Mouse (Mus musculus) lung, postnatal 0 days (tissue): ENCODE results near the gene Mapk8ip3. TPM values are rescaled to one million over a fixed set of nuclear protein-coding genes. Genes with fewer than 3 reads are reported as not detected.
A peak's percentile ranks its signal among the peaks of the same experiment; 100 is the strongest.
"Not testable (repeated sequence)": the region's sequence is repeated elsewhere in the genome, so short reads cannot be mapped to it uniquely, and the experiment has no call there.

Source experiments
- ATAC-seq: fragments of 200-750 bp; cut with Nextera tagmentation; 2 replicates; pipeline ENCODE4 v1.8.0; 2017; ENCODE audit warnings: moderate library complexity
- DNase-seq: peaks from one replicate; pipeline ENCODE4 v3.0.0-alpha.2; 2016; ENCODE audit warnings: low spot score
- H3K27ac ChIP-seq: fragments of 300-500 bp; sonication (generic); 2 replicates; pipeline ENCODE4 v1.5.1; 2014; ENCODE audit warnings: antibody characterized with exemption, mild to moderate bottlenecking, low read length, mixed read lengths
- H3K27me3 ChIP-seq: fragments of 300-500 bp; sonication (generic); replicated peaks from 2 replicates; pipeline ENCODE4 v1.6.1; 2014; ENCODE audit warnings: low read length, mixed read lengths; ENCODE audit not compliant: insufficient read depth
- H3K36me3 ChIP-seq: fragments of 300-500 bp; sonication (generic); 2 replicates; pipeline ENCODE4 v1.6.1; 2014; ENCODE audit warnings: low read length, mixed read lengths; ENCODE audit not compliant: insufficient read depth
- H3K4me1 ChIP-seq: fragments of 300-500 bp; sonication (generic); 2 replicates; pipeline ENCODE4 v1.6.1; 2014; ENCODE audit warnings: antibody characterized with exemption, low read depth, low read length, mixed read lengths; ENCODE audit not compliant: insufficient read depth
- H3K4me2 ChIP-seq: fragments of 300-500 bp; sonication (generic); replicated peaks from 2 replicates; pipeline ENCODE4 v1.6.1; 2014; ENCODE audit warnings: low read depth, mild to moderate bottlenecking, low read length, moderate library complexity, mixed read lengths
- H3K4me3 ChIP-seq: fragments of 300-500 bp; sonication (generic); 2 replicates; pipeline ENCODE4 v1.5.1; 2014; ENCODE audit warnings: low read depth, low read length
- H3K9ac ChIP-seq: fragments of 300-500 bp; sonication (generic); replicated peaks from 2 replicates; pipeline ENCODE4 v1.6.1; 2014; ENCODE audit warnings: low read depth, mild to moderate bottlenecking
- H3K9me3 ChIP-seq: fragments of 300-500 bp; sonication (generic); 2 replicates; pipeline ENCODE4 v1.6.1; 2016; ENCODE audit warnings: low read length, mixed read lengths
- CTCF ChIP-seq: IDR thresholded peaks from 2 replicates; pipeline ENCODE4 v1.5.1; 2016; ENCODE audit warnings: antibody characterized with exemption, mild to moderate bottlenecking
- EP300 ChIP-seq: IDR thresholded peaks from 2 replicates; pipeline ENCODE4 v1.6.1; 2016; ENCODE audit warnings: antibody characterized with exemption, mild to moderate bottlenecking, control low read depth
- whole genome bisulfite sequencing: fragments of 180-500 bp; shearing (Covaris S2); extraction: QIAGEN DNeasy Blood & Tissue Kit; methylation state at CpG from one replicate; pipeline ENCODE4 v1.1.7; 2014; 5-methylcytosine and 5-hydroxymethylcytosine counted together
- polyA plus RNA-seq: library from polyadenylated mRNA; unstranded; fragments of >200 nt; fragmentation: Nextera tagmentation; extraction: Ambion mirVana; gene quantifications from 2 replicates; pipeline ENCODE4 v1.2.1, GENCODE M21; 2015

Mapk8ip3 gene
- polyA plus RNA-seq, 1 experiment from 2014 or later, result 9.7 TPM

DNA sequence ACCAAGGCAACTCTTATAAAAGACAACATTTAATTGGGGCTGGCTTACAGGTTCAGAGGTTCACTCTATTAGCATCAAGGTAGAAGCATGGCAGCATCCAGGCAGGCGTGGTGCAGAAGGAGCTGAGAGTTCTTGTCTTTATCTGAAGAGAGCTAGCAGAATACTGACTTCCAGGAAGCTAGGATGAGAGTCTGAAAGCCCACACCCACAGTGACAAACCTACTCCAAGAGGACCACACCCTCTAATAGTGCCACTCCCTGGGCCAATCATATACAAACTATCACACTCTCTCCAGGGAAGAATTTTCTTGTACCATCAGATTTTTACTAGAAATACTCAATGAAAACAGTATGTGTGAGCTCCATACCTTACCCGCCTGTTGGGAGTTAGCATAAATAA, 13.9 kb upstream of the Mapk8ip3 start:
- DNase-seq (no peak), ATAC-seq (no peak)
- Histone ChIP-seq H3K36me3 (0 out of 2 replicates have a peak, but pooled peaks cover 3% of the 10 kb centered on the region), H3K4me3 (no peak overlapping the region), H3K9ac (no peak overlapping the region), H3K4me2 (no peak overlapping the region), H3K4me1 (no peaks in the 10 kb centered on the region), H3K9me3 (no peaks in the 10 kb centered on the region), H3K27me3 (no peaks in the 10 kb centered on the region), H3K27ac (no peak overlapping the region)
- 76% methylated on average over 2 of the region's 2 CpGs for WGBS
- TF ChIP-seq CTCF (no peak), EP300 (no peak)

GRCm38 (mm10) chr17:24948204-24948603, 11.4 kb upstream of the Mapk8ip3 start:
- Histone ChIP-seq H3K9me3 (no peaks in the 10 kb centered on the region), H3K4me1 (no peaks in the 10 kb centered on the region), H3K27me3 (no peaks in the 10 kb centered on the region), H3K4me3 (no peak overlapping the region), H3K36me3 (0 out of 2 replicates have a peak, but pooled peaks cover 3% of the 10 kb centered on the region), H3K9ac (no peak overlapping the region; the same call in 1 of the 2 replicates), H3K27ac (no peak overlapping the region), H3K4me2 (no peak overlapping the region)
- DNase-seq, result no peak
- ATAC-seq, result no peak
- TF ChIP-seq EP300, result no peak
- TF ChIP-seq CTCF, result no peak
- 91% methylated on average over 5 of the region's 5 CpGs for WGBS

- 82% methylated on average over 1 of the region's 1 CpGs for WGBS
- not testable (repeated sequence) for H3K4me1 ChIP-seq, H3K36me3 ChIP-seq
These were observed 6.8 kb upstream of the Mapk8ip3 start for GRCm38 (mm10) chr17:24943589-24943988.

GRCm38 (mm10) chr17:24943036-24943435, 6.3 kb upstream of the Mapk8ip3 start:
- H3K27ac ChIP-seq, result no peak overlapping the region
- ATAC-seq, result no peak
- H3K36me3 ChIP-seq, result 0 out of 2 replicates have a peak, but pooled peaks cover 3% of the 10 kb centered on the region
- H3K27me3 ChIP-seq, result no peaks in the 10 kb centered on the region
- TF ChIP-seq CTCF, result no peak
- no peak for TF ChIP-seq EP300
- DNase-seq, result no peak
- WGBS, result 90% methylated on average over 7 of the region's 7 CpGs
- no peak overlapping the region for H3K4me2 ChIP-seq
- H3K9ac ChIP-seq, result no peak overlapping the region
- no peak overlapping the region for H3K4me3 ChIP-seq
- no peaks in the 10 kb centered on the region for H3K9me3 ChIP-seq
- no peaks in the 10 kb centered on the region for H3K4me1 ChIP-seq

More at GRCm38 (mm10) chr17:24943589-24943988, 6.8 kb upstream of the Mapk8ip3 start:
- H3K9me3 ChIP-seq, ATAC-seq, H3K4me2 ChIP-seq, H3K4me3 ChIP-seq, DNase-seq, H3K27me3 ChIP-seq, H3K27ac ChIP-seq, H3K9ac ChIP-seq: not testable (repeated sequence)

- peak; percentile 57; the same call in 1 of the 2 replicates for ATAC-seq
- H3K4me2 ChIP-seq, result not testable (repeated sequence)
These were observed 5.7 kb upstream of the Mapk8ip3 start for GRCm38 (mm10) chr17:24942453-24942852.

DNA sequence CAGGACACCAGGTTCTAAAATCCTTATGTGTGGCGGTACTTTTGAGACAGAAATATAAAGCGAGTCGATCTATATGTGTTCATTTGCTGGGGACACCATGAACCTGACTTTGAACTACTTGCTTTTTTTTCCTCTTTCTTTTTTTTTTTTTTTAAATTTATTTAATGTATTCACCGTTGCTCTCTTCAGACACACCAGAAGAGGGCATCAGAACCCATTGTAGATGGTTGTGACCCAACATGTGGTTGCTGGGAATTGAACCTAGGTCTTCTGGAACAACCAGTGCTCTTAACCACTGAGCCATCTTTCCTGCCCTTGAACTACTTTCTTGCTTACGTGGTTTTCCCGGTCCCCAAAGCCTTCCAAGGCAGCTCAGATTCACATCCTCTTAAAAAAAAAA, 489 bp upstream of the Mapk8ip3 start:
- H3K9me3 ChIP-seq, result no peaks in the 10 kb centered on the region
- peak overlapping the region; percentile 82 for H3K4me2 ChIP-seq
- peak overlapping the region; percentile 79; the same call in 1 of the 2 replicates for H3K9ac ChIP-seq
- ATAC-seq (no peak), DNase-seq (no peak)
- H3K27me3 ChIP-seq, result no peaks in the 10 kb centered on the region
- 42% methylated on average over 6 of the region's 6 CpGs for WGBS
- no peaks in the 10 kb centered on the region for H3K36me3 ChIP-seq
- peak overlapping the region; percentile 72 for H3K27ac ChIP-seq
- peak overlapping the region; percentile 68 for H3K4me3 ChIP-seq
- TF ChIP-seq CTCF (peak; percentile 20), EP300 (no peak)
- H3K4me1 ChIP-seq, result peaks cover 9% of the 10 kb centered on the region

More at GRCm38 (mm10) chr17:24942453-24942852, 5.7 kb upstream of the Mapk8ip3 start:
- peak; percentile 74 for TF ChIP-seq CTCF
- not testable (repeated sequence) for H3K9me3 ChIP-seq, H3K4me1 ChIP-seq, H3K36me3 ChIP-seq, H3K4me3 ChIP-seq, H3K9ac ChIP-seq, DNase-seq, H3K27ac ChIP-seq, H3K27me3 ChIP-seq
- 2% methylated on average over 2 of the region's 2 CpGs for WGBS

DNA sequence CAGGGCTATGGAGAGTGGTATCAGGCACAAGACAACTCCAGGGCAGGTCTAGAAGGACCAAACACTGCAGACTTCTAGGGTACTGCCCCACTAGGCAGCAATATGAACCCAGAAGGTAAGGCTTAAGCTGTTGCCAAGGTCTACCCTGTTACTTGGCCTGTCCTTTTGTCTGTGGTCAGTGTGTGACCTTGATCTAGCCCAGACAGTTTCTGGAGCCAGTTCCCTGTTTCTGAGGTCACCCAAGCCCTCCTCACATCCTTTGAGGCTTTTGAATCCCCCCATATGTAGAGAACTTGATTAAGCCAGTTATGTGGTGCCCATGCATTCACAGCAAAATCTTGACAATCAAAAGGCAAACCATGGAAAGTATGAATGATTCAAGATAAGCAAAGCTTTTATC, 1.1 kb downstream of the Mapk8ip3 start:
- H3K4me2 ChIP-seq, result peak overlapping the region; percentile 82
- H3K27me3 ChIP-seq, result no peaks in the 10 kb centered on the region
- peak overlapping the region; percentile 68 for H3K4me3 ChIP-seq
- no peak for ATAC-seq
- TF ChIP-seq CTCF (no peak), EP300 (no peak)
- H3K9me3 ChIP-seq, result no peaks in the 10 kb centered on the region
- no peak for DNase-seq
- no peaks in the 10 kb centered on the region for H3K36me3 ChIP-seq
- H3K27ac ChIP-seq, result no peak overlapping the region
- peaks cover 9% of the 10 kb centered on the region for H3K4me1 ChIP-seq
- peak overlapping the region; percentile 79 for H3K9ac ChIP-seq
